Mouse (Mus musculus) left cerebral cortex, postnatal 25 days (tissue): ENCODE results near the gene Tcap. TPM values are rescaled to one million over a fixed set of nuclear protein-coding genes. Genes with fewer than 3 reads are reported as not detected.

Experiments
- DNase-seq, 2 experiments: peaks; one replicate each; pipeline ENCODE4 v3.0.0; 2022; ENCODE audit warnings: low spot score in 2 of 2, mixed read lengths in 1 of 2
- intact Hi-C: fragments of 180-260 bp; cut with DNase I; formaldehyde crosslinking; loops from one replicate; pipeline ENCODE4 v1.15.1; 2025
- total RNA-seq, 2 experiments: library from RNA; stranded (reverse); gene quantifications; 2 replicates each; pipeline ENCODE4 v1.2.3; 2021

Gene Tcap
- total RNA-seq, 2 experiments from 2014 or later: 9.3 to 11.6 TPM

GRCm38 (mm10) chr11:98395041-98395440 is 11.4 kb downstream of the Tcap start:
- no peak for DNase-seq
- intact Hi-C loops: no loop called here

DNA sequence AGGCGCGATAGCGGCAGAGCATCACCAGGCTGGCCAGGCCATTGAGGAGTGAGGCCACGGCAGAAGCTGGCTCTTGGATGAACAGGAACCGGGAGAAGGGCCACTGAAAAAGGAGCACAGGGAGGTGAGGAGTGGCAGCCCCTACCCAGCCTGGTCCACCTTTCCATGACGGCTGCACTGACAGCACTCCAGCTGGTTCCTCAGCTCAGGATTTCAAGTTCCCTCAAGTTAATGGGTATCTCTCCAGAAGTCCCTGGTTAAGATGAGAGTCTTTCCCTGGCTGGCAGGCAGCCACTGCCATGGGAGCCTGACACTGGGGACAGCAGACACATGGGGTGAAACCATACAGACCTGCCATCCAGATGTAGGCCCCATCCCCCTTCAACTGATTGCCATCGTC is 14.3 kb downstream of the Tcap start:
- intact Hi-C loops: no loop called here
- no peak for DNase-seq

GRCm38 (mm10) chr11:98400161-98400726 is 16.6 kb downstream of the Tcap start, which contains the start of gene Pgap3:
Pgap3 (minus strand) TSS chr11:98400490.
- intact Hi-C loops: no loop called here
- peak; percentile 88 to 95 for DNase-seq

- intact Hi-C loops: no loop called here
- DNase-seq: no peak
These were observed 17.2 kb downstream of the Tcap start for GRCm38 (mm10) chr11:98400816-98401215.

GRCm38 (mm10) chr11:98406621-98407020 is 23.0 kb downstream of the Tcap start:
- intact Hi-C loops: no loop called here
- no peak for DNase-seq

- no peak for DNase-seq
- intact Hi-C loops: no loop called here
These were observed 25.3 kb downstream of the Tcap start for GRCm38 (mm10) chr11:98408872-98409271.

DNA sequence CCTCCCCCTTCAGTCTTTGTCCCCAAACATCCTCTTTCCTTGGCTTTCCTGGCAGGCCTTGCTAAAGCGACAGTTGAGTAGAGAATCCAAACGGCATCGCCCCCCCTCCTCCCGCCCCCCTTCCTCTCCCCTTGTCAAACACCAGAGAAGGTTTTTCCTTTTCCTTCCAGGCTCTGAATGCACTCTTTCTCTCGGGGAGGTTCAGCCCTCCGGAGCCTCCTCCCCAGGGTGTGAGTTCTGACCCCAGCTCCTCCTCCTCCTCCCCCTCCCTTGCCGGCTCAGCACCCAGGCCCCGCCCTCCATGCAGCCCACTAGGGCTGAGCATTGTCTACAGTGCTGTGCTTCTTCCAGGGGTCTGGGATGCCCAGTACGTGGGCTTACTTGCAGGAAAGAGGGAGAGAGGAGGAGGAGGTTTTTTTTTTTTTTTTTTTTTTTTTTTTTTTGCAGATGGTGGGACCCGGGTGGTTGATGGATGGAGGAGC is 25.8 kb downstream of the Tcap start:
- DNase-seq: no peak
- intact Hi-C loops: no loop called here

- intact Hi-C loops: no loop called here
- no peak for DNase-seq
These were observed 28.7 kb downstream of the Tcap start, which contains the start of gene Erbb2 for GRCm38 (mm10) chr11:98412273-98412796. Erbb2 (plus strand) TSS chr11:98412470.

- intact Hi-C loops: no loop called here
- DNase-seq: no peak
These were observed 29.2 kb downstream of the Tcap start for GRCm38 (mm10) chr11:98412797-98413301.

GRCm38 (mm10) chr11:98413731-98414130 is 30.1 kb downstream of the Tcap start:
- DNase-seq: no peak
- intact Hi-C loops: no loop called here

DNA sequence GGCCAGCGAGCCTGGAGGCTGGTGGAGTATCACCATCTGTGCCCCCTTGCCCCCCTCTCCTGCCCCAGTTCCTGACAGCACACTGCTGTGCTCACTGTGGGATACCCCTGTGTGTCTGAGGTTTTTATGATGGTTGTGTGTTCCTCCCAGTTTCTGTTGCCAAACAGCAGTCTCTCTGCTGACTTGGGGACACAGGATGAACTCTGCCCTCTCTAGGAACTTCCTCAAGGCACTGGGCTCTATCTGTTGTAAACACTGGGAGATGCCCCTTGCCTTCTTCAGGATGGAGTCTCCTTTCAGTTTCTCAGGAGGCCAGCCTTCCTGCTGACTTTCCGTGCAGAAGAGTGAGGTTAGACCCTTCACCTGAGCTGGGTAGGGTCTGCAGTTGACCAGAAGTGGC is 30.6 kb downstream of the Tcap start:
- intact Hi-C loops: no loop called here
- DNase-seq: no peak

- no peak for DNase-seq
- intact Hi-C loops: no loop called here
These were observed 33.5 kb downstream of the Tcap start for GRCm38 (mm10) chr11:98417074-98417473.

GRCm38 (mm10) chr11:98418273-98418672 is 34.7 kb downstream of the Tcap start:
- intact Hi-C loops: no loop called here
- peak in 1 of 2 experiments; percentile 37 for DNase-seq

- intact Hi-C loops: no loop called here
- DNase-seq: no peak
These were observed 35.4 kb downstream of the Tcap start for GRCm38 (mm10) chr11:98418939-98419547.

DNA sequence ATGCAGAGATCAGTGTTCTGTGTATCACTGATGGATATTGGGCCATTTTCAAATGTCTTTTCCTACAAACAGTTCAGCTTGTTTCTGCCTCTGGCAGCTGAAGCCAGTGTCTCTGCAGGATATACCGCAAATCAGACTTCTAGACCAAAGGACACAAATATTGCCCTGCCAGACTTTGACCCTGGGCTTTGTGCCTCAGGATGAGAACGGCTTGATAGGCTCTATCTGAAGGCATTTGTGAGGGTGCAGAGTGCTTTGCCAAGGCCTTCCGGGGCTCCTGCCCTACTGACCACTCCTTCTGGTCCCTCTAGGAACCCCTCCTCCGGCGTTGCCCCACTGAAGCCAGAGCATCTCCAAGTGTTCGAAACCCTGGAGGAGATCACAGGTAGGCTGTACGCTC is 43.0 kb downstream of the Tcap start:
- no peak for DNase-seq
- intact Hi-C loops: no loop called here

DNA sequence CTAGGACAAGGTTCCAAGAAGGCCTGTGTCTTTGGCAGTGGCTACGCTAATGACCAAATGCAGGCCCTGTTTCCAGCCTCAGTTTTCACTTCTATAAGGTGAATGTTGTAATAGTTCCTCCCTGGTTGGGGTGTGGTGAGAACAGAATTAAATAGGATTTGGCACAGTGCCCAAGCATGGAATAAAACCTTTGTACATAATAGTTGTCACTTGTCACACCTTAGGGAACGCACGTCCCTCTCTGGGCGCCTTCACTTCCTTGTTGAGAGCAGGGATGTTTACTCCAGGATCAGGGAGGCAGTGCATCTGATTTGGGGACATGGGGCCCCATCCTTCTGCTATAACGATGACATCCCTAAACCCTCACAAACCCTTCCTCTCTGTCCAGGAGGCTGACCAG is 44.8 kb downstream of the Tcap start:
- DNase-seq: no peak
- intact Hi-C loops: no loop called here

GRCm38 (mm10) chr11:98431743-98432502 is 48.3 kb downstream of the Tcap start:
- intact Hi-C loops: no loop called here
- DNase-seq: no peak
